Mouse (Mus musculus): ENCODE measurements around the gene Rab3gap1. TPM values are rescaled to one million over a fixed set of nuclear protein-coding genes. Genes with fewer than 3 reads are reported as not detected.

Rab3gap1 gene
- total and polyA plus RNA-seq, 3 experiments = 25.8 to 62.3 (median 45.5) TPM

DNA sequence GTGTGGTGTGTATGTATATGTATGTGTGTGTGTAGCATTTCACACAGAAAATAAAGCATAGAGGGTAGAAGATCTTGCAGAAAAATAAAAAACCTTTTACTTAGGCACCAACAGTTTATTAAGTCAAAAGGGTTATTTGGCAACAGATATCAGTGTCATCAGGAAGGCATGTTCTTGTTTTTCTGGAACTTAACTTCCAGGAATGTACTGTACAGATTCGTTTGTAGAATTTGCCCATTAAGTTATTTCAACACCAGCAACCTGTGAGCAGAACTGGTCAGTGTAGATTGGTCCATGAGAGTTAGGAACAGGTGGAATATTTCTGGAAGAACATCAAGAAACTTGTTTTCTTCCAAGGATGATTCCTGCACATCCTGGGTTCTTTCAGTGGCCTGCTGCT, 30.8 kb downstream of the Rab3gap1 start:
- Histone ChIP-seq H3K4me3 (ENCODE audit: control insufficient read depth in 1 of 2, insufficient read depth in 1 of 2, low read depth in 2 of 2, low read length in 2 of 2) (no peak overlapping the region), H3K9ac (ENCODE audit: control insufficient read depth, low read depth, low read length, poor library complexity, severe bottlenecking) (no peak overlapping the region), H3K36me3 (ENCODE audit: control insufficient read depth in 1 of 2, insufficient read depth in 2 of 2, low read length in 2 of 2) (peaks cover 0 to 15% of the 10 kb centered on the region in 2 experiments; a peak in 3 of 4 replicates), H3K27me3 (ENCODE audit: control insufficient read depth in 1 of 2, insufficient read depth in 2 of 2, low read length in 2 of 2) (no peaks in the 10 kb centered on the region), H3K27ac (ENCODE audit: control insufficient read depth, low read depth, low read length) (no peak overlapping the region), H3K79me2 (ENCODE audit: control insufficient read depth, insufficient read depth, low read length, poor library complexity) (no peaks in the 10 kb centered on the region), H3K4me1 (ENCODE audit: control insufficient read depth in 1 of 2, insufficient read depth in 2 of 2, low read length in 2 of 2) (no peaks in the 10 kb centered on the region), H3K9me3 (replicated peaks; ENCODE audit: insufficient read depth, low read length) (no peaks in the 10 kb centered on the region)
- TF ChIP-seq GATA1 (IDR thresholded peaks at IDR 0.05; ENCODE audit: low read depth, low read length) = no peak
- TF ChIP-seq CHD1 (IDR thresholded peaks at IDR 0.05; ENCODE audit: low read depth, low read length) = no peak
- TF ChIP-seq ZMIZ1 (IDR thresholded peaks at IDR 0.05; ENCODE audit: low read depth, low read length) = no peak
- TF ChIP-seq UBTF (IDR thresholded peaks at IDR 0.05; ENCODE audit: borderline replicate concordance, insufficient read depth, low read depth, low read length) = no peak
- no peak for DNase-seq (ENCODE audit: low read depth, low spot score)

DNA sequence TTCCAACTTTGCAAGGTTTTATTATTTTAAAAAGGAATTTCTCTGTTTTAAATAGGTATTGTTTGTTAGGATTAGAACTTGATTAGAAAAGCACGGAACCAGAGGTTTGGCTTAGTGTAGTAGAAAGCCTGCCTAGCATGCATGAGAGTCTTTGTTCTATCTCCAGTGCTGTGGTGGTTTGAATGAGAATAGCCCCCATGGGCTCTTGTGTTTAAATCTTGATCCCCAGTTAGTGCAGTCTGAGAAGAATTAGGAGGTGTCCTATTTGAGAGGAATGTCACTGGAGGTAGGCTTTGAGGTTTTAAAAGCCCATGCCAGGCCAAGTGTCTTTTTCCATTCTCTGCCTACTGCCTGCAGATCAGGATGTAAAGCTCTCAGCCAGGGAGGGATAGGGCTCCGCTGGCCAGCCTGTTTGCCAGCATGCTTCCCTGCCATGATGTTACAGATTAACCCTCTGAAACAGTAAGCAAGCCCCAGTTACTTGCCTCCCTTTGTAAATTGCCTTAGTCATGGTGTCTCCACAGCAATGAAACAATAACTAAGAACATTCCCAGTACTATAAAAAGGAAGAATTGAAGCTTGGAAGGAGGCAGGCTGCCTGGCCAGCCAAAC, 36.3 kb downstream of the Rab3gap1 start:
- Histone ChIP-seq H3K27ac (ENCODE audit: control insufficient read depth, low read depth, low read length) (no peak overlapping the region), H3K9ac (ENCODE audit: control insufficient read depth, low read depth, low read length, poor library complexity, severe bottlenecking) (no peak overlapping the region), H3K4me1 (ENCODE audit: control insufficient read depth in 1 of 2, insufficient read depth in 2 of 2, low read length in 2 of 2) (no peaks in the 10 kb centered on the region), H3K27me3 (ENCODE audit: control insufficient read depth in 1 of 2, insufficient read depth in 2 of 2, low read length in 2 of 2) (no peaks in the 10 kb centered on the region), H3K79me2 (ENCODE audit: control insufficient read depth, insufficient read depth, low read length, poor library complexity) (no peaks in the 10 kb centered on the region), H3K9me3 (replicated peaks; ENCODE audit: insufficient read depth, low read length) (no peaks in the 10 kb centered on the region), H3K4me3 (ENCODE audit: control insufficient read depth in 1 of 2, insufficient read depth in 1 of 2, low read depth in 2 of 2, low read length in 2 of 2) (no peak overlapping the region), H3K36me3 (ENCODE audit: control insufficient read depth in 1 of 2, insufficient read depth in 2 of 2, low read length in 2 of 2) (peaks cover 0 to 16% of the 10 kb centered on the region in 2 experiments; a peak in 2 of 4 replicates)
- no peak for DNase-seq (ENCODE audit: low read depth, low spot score)
- TF ChIP-seq E2F4 (IDR thresholded peaks at IDR 0.05; ENCODE audit: borderline replicate concordance, low read depth, low read length) (no peak), ETS1 (IDR thresholded peaks at IDR 0.05; ENCODE audit: low read depth, low read length) (no peak), GABPA (IDR thresholded peaks at IDR 0.05; ENCODE audit: low read depth, low read length) (no peak), CHD1 (IDR thresholded peaks at IDR 0.05; ENCODE audit: low read depth, low read length) (no peak), NELFE (IDR thresholded peaks at IDR 0.05; ENCODE audit: low read depth, low read length) (no peak), USF2 (IDR thresholded peaks at IDR 0.05; ENCODE audit: borderline replicate concordance in 1 of 2, insufficient read depth in 1 of 2, low read depth in 1 of 2, low read length in 2 of 2) (no peak), ZKSCAN1 (IDR thresholded peaks at IDR 0.05; ENCODE audit: low read depth, low read length) (no peak), EP300 (IDR thresholded peaks at IDR 0.05; ENCODE audit: low read depth in 1 of 2, low read length in 2 of 2) (no peak), NRF1 (IDR thresholded peaks at IDR 0.05; ENCODE audit: insufficient read depth, low read depth, low read length, poor library complexity, severe bottlenecking) (no peak), JUND (IDR thresholded peaks at IDR 0.05; ENCODE audit: low read depth, low read length) (no peak), MEF2A (IDR thresholded peaks at IDR 0.05; ENCODE audit: extremely low read depth, insufficient replicate concordance, low read depth, low read length, poor library complexity, severe bottlenecking) (no peak), MAX (IDR thresholded peaks at IDR 0.05; ENCODE audit: low read length) (no peak), RAD21 (IDR thresholded peaks at IDR 0.05; ENCODE audit: low read depth, low read length) (no peak), UBTF (IDR thresholded peaks at IDR 0.05; ENCODE audit: borderline replicate concordance, insufficient read depth, low read depth, low read length) (no peak), RCOR1 (IDR thresholded peaks at IDR 0.05; ENCODE audit: low read depth, low read length) (no peak), SMC3 (IDR thresholded peaks at IDR 0.05; ENCODE audit: low read depth, low read length) (no peak), TBP (IDR thresholded peaks at IDR 0.05; ENCODE audit: low read depth, low read length) (no peak), SIN3A (IDR thresholded peaks at IDR 0.05; ENCODE audit: low read length) (no peak)
